Mouse (Mus musculus): ENCODE measurements around the gene Rpia. TPM values are rescaled to one million over a fixed set of nuclear protein-coding genes. Genes with fewer than 3 reads are reported as not detected.

Rpia gene
- polyA plus RNA-seq, 1 experiment = 78.5 TPM

- Histone ChIP-seq H3K27ac (ENCODE audit: control insufficient read depth, insufficient read depth, low read depth, low read length, poor library complexity) (peak overlapping the region; percentile 63), H3K4me1 (ENCODE audit: control insufficient read depth, insufficient read depth, low read length) (no peaks in the 10 kb centered on the region; the same call in 1 of the 2 replicates), H3K4me3 (replicated peaks; ENCODE audit: control insufficient read depth, low read depth, low read length) (peak overlapping the region; percentile 54)
- TF ChIP-seq POLR2A (IDR thresholded peaks at IDR 0.05; ENCODE audit: borderline replicate concordance, control insufficient read depth, low read depth, low read length) = no peak
- TF ChIP-seq CTCF (IDR thresholded peaks at IDR 0.05; ENCODE audit: control insufficient read depth, insufficient read depth, low read length) = no peak
- WGBS = 54% methylated on average over 2 of the region's 2 CpGs
These were observed 73.3 kb downstream of the Rpia start for GRCm38 (mm10) chr6:70718760-70719159.

GRCm38 (mm10) chr6:70718164-70718563, 73.9 kb downstream of the Rpia start:
- H3K4me1 ChIP-seq (ENCODE audit: control insufficient read depth, insufficient read depth, low read length) = no peaks in the 10 kb centered on the region; the same call in 1 of the 2 replicates
- H3K4me3 ChIP-seq (replicated peaks; ENCODE audit: control insufficient read depth, low read depth, low read length) = no peak overlapping the region
- no peak for TF ChIP-seq CTCF (IDR thresholded peaks at IDR 0.05; ENCODE audit: control insufficient read depth, insufficient read depth, low read length)
- TF ChIP-seq POLR2A (IDR thresholded peaks at IDR 0.05; ENCODE audit: borderline replicate concordance, control insufficient read depth, low read depth, low read length) = no peak
- 87% methylated on average over 4 of the region's 4 CpGs for WGBS
- no peak overlapping the region for H3K27ac ChIP-seq (ENCODE audit: control insufficient read depth, insufficient read depth, low read depth, low read length, poor library complexity)

DNA sequence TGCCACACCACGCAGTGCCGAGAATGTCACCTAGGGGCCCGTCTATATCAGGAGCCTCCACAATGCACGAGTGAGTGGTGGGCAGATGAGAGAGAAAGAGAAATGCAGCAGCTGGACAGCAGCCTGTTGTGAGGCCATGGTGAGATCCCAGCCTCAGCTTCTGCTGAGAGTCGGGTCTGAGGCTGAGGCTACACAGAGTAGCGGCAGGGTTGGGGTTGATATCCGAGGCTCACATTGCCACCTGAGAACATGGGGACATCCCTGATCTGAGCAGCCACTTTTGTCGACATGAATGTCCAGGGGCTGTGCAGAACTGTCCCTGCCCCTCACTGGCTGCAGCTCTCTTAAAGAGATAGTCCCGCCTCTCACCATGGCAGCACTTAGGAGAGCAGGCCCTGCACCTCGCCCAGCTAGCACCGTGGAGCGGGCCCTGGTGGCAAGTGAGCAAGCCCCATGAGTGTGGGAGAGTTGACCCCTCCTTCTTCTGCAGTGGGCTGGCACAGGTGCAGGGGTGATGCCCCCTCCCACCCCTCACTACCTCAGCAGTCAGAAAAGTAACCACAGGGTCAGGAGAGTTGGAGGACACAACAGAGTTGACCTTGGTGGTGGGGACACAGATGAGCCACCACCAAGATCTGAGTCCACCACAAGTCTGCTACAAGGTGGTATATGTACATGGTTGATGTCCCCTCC, 75.2 kb downstream of the Rpia start:
- H3K27ac ChIP-seq (ENCODE audit: control insufficient read depth, insufficient read depth, low read depth, low read length, poor library complexity) = peak overlapping the region; percentile 24; the same call in 1 of the 2 replicates
- 81% methylated on average over 12 of the region's 12 CpGs for WGBS
- TF ChIP-seq CTCF (IDR thresholded peaks at IDR 0.05; ENCODE audit: control insufficient read depth, insufficient read depth, low read length) (no peak), POLR2A (IDR thresholded peaks at IDR 0.05; ENCODE audit: borderline replicate concordance, control insufficient read depth, low read depth, low read length) (peak; percentile 44; the same call in 1 of the 2 replicates)
- no peaks in the 10 kb centered on the region; the same call in 1 of the 2 replicates for H3K4me1 ChIP-seq (ENCODE audit: control insufficient read depth, insufficient read depth, low read length)
- no peak overlapping the region for H3K4me3 ChIP-seq (replicated peaks; ENCODE audit: control insufficient read depth, low read depth, low read length)

Other genes with a start within 250 kb of the Rpia start
- 10.9 and 12.4 TPM in 2 replicates for gene Eif2ak3, start 52.3 kb upstream of the Rpia start, polyA plus RNA-seq (2011; ENCODE audit: insufficient read depth, insufficient read length, low replicate concordance, missing spikeins)
- not detected in 2 replicates for gene Tex37, start 126.7 kb upstream of the Rpia start, polyA plus RNA-seq (2011; ENCODE audit: insufficient read depth, insufficient read length, low replicate concordance, missing spikeins)
- gene Foxi3, start 164.3 kb upstream of the Rpia start, polyA plus RNA-seq (2011; ENCODE audit: insufficient read depth, insufficient read length, low replicate concordance, missing spikeins) = not detected in 2 replicates